Mouse (Mus musculus): Measurements from ENCODE around the gene Mov10.

Gene Mov10

DNA sequence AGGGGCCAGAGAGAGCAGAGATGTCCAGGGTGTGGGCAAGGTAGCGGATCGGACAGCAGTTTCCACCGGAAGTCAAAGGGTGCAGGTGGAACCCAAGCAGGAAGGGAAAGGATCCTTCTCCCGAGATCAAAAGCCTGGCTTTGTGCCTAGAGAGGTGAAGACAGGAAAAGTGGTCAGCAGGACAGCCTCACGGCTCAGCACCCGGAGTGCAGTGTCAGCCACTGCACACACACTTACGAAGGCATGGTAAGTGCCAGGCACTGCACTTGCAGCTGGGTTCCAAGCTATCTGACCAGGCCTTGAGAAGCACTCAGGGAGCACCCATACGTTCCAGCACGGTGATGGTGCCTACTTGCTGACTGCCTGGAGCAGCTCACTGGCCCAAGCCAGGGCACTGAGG, 12.8 kb downstream of the Mov10 start:
- DNase-seq (ENCODE audit: low spot score), result no peak

DNA sequence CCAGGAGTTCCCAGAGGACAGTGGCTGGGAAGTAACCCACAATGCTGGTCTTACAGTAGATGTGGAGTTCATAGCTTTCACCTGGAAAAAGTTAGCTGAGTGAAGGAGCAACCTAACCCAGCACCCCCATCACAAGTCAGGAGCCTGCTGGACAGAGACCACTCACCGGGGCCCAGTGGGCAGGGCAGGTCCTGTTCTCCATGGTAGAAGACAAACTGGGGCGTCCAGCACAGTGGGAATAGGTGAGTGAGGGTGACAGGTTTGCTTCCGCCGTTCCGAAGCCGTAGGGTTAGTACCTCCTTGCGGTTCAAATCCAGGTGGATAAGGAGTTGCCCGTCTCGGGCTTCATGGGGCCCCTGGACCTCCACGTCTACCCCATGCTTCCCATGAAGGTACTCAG, 14.1 kb downstream of the Mov10 start:
- no peak for DNase-seq (ENCODE audit: low spot score)

DNA sequence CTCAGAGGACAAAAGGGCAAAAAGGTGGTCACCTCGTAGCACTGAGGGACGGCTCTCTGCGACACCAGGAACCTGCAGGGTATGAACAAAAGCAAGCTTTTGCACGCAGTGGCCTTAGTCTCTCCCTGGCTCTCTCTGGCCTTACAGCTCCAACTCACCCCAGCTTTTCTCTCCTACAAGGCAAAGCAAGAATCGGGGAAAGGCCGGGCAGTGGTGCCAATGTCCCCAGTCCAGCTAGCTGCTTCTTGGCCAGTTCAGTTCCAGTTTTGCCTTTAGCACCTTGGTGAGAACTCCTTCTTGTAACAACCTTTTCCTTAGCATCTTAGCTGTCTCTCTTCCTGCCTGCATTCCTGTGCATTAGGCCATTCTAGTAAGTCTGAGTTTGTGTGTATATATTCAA, 16.9 kb downstream of the Mov10 start:
- no peak for DNase-seq (ENCODE audit: low spot score)

DNA sequence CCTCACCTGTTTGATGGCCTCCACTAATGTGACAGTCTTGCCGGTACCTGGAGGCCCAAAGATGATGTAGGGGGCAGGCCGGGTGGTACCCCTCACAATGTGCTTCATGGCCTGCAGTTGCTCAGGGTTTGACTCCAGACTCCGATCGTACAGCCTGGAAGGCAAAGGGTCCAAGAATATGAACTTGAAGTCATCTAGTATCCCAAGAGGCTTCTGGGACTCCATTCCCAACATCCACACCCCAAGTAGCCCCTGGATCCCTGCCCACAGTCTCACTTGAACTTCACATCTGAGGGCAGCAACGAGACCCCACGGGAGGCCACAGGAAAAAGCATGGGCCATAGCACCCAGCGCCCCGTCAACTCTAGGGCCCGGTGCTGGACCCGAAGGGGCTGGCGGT, 17.7 kb downstream of the Mov10 start:
- no peak for DNase-seq (ENCODE audit: low spot score)

DNA sequence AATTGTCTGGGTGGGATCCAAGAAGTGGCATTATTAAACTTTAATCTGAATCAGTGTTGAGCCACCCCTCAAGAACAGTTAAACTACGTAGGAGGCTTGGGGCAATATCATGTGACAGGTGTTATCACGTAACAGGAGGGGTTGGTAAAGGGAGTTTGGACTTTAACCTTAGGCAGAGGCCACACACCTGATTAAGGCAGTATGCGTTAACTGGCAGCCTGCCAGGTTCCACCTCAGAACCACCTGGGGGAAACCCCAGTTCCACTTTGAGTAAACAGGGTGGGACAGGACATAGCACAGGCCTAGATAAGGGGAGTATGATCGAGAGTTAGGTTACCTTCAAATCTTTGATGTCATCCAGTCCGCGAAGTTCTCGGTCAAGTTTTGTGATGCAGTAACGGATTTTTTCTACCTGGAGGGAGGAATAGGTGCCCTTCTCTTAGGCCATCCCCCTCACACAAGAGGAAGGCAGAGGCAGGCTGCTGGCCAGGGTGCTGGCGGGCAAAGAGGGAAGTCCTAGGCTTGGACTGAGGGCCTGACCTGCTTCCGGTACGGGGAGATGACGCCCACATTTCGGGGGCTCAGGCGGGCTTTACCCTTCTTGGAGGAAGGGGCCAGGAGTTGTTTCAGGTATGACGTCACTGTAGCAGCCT, 21.8 kb downstream of the Mov10 start:
- DNase-seq (ENCODE audit: low spot score), result no peak

DNA sequence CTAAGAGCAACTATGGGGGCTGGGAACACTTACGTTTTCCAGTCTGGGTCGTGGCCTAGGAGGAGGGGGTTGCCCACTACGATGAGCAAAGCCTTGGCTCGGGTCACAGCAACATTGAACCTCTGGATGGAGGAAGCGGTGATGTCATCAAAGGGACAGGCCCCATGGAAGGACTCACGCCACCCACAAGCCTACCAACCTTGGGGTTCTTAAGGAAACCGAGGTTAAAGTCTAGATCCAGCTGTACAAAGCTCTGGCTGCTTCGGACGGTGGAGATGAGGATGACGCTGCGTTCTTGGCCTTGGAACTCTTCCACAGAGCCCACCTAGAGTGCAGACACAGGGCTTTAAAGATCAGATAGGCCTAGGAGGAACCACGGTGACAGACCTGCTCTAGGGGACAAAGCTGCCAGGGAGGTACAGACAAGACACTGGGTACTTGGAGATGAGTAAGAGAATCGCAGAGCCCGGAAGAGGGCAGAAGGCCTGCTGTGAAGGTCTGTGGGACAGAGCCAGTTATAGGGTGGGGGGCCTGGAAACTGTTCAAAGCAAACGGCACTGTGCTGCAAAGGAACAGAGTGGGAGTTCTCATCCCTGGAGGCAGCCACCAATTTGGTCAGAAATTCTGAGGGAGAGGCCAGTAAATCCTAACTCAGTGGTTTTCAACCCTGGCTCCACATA, 22.6 kb downstream of the Mov10 start:
- no peak for DNase-seq (ENCODE audit: low spot score)

DNA sequence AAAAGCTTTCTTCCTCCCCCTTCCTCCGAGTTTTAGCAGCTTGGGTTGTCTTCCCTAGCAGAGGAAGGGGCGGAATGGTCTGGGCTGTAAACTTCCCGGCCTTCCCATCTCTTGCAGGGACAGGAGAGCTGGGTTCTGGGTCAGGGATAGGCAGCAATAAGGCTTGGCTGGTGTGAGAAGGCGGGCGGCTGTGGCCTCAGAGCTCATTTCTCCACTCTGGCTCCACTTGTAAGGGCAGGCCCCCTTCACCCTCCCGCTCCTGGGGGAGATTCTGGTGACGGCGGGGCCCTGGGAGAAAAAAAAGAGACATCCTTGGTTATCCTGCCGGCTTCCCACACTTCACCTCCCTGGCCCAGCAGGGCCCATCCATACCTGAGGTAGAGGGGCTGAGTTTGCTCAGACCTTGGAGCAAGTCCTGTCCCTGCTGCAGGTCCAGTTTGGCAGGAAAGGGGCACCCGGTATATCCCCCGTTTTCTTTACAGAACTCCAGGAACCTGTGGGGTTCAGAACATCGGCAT, 23.4 kb downstream of the Mov10 start:
- no peak for DNase-seq (ENCODE audit: low spot score)

DNA sequence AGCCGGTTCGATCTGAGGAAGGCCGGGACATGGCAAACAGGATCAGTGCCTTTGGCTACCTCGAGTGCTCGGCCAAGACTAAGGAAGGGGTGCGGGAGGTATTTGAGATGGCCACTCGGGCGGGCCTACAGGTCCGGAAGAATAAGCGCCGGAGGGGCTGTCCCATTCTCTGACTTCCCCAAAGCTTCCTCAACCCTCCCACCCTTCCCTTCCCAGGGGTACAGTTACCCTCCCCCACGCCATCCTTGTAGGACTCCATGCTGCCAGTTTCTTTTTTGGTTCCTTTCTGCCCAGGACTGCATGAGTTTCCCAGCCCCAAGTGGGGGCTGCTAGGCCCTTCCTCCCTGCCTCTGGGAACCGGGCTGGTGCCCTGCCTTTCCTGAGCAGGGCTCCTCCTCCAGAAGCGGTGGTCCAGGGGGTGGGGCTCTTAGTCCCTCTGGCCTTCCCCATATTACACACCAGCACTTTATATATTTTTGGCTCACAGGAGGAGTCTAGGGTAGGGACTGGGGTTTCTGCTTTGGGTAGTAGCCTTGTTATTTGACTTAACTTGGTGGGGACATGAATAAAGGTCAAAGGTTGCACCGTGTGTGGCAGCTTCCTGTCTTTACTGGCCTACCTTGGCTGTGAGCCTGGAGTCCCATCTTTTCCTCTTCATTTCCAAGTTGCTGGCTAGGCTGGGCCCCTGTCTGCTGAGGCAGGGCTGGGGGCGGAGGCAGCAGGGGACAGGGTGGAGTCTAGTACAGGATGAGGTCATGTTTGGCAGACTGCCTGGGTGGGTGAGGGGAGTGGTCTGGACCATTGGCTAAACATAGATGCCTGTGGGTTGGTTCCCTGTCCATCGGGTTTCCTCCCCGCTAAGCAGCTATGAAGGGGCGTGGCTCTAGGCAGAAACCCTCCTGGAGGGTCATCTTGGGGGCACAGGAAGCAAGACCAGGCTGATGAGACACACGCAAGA, 24.2 kb downstream of the Mov10 start:
- peak; percentile 93 for DNase-seq (ENCODE audit: low spot score)

DNA sequence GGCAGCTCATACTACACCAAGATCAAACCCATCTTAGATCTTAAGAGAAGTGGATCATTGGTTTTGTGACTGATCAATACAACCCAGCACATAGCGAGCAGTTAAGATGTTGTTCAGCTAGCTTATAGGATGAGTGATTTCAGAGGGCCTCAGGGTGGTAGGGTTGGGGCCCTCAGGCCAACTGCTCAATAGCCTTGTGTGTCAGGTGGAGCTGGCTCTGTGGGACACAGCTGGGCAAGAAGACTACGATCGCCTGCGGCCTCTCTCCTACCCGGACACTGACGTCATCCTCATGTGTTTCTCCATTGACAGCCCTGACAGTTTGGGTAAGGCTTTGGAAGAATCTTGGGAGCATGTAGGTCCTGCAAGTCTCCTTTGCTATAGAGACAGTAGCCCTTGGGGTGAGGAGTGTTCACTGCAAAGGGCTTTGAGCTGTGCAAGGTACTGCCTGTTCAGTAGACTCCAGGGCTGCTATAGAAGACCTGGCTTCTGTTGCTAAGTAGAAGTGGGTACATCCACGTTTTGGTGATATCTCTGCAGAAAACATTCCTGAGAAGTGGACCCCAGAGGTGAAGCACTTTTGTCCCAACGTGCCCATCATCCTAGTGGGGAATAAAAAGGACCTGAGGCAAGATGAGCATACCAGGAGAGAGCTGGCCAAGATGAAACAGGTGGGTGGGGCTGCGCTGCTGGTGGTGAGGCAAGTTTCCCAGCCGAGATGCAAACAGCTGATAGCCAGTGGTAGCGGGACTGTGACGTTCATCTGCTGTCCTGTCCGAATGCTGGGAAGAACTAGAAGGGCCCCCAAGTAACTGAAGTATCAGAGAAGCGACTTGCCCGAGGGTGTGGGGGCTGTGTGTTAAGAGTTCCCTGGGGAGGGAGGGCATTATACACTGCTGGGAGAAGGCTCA, 25.7 kb downstream of the Mov10 start:
- DNase-seq (ENCODE audit: low spot score), result no peak

DNA sequence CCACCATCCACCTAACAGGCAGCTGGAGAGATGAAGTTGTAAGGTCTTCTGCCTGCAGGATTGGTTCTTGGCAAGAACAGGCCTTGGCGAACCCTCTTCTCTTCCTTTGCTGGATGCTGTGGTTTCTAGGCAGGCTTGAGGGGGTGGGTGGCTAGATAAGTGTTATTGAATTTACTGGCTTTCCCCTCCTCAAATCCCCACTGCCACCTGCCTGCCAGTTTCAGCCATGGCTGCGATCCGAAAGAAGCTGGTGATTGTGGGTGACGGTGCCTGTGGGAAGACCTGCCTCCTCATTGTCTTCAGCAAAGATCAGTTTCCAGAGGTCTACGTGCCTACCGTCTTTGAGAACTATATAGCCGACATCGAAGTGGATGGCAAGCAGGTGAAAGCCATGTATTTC, 26.7 kb downstream of the Mov10 start:
- DNase-seq (ENCODE audit: low spot score), result no peak

DNA sequence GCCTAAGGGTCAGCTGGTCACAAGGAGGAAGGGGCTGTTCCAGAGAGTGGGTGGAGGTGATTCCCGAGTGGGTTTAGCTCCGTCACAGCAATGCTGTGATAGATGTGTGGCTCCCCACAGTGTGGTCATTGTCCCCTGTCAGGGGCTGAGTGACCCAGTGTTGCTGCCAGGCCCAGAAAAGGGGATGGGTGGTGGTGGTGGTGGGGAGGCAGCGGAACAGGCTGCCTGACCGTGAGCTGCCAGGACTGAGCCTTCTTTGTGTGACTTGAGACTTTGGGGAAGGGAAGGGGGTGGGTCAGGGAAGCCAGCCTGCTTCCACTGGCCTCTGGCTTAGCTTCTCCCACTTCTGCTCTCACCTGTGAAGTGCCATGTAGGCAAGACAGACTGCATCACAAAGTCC, 27.3 kb downstream of the Mov10 start:
- no peak for DNase-seq (ENCODE audit: low spot score)

DNA sequence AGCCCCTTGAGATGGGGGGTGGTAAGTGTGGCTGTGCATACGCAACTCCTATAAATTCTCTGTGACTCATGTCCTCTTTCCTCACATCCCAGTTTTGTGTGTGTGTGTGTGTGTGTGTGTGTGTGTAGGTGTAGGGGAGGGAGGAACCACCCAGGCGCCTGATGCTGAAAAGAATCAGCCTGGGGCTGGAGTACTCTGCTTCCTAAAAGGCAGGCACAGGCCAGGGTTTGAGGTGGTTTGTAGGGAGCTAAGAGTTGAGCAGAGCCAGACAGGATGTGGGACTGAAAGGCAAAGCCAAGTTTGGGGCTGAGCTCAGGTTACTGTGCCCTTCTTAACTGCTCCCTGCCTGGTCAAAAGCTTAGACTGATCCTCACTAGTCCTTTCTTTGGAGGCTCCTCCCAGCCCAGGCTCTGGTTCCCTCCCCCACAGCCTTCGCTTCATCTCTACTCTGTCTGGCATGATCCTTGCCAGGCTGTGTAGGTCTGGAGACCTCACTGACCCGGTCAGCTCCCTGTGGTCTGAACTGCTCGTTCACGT, 27.9 kb downstream of the Mov10 start:
- peak; percentile 82 for DNase-seq (ENCODE audit: low spot score)

DNA sequence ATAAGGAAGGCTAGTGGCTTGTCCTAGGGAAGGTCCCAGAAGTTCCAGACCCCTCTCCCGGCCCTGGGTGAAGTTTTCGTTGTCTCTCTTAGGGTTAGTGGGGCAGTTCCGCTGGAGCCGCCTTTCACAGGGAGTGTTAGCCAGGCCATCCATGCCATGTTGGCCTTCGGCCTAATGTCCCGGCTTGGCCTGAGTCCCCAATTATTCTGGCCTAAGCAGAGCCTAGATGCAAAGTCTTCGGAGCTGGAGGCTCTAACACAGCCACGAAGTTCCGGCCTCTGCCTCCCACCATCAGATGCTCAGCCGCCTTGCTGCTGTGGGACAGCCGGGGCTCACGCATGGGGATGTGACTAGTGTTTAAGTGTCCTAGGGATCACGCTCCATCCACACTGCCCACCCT, 28.5 kb downstream of the Mov10 start:
- peak; percentile 29 for DNase-seq (ENCODE audit: low spot score)

DNA sequence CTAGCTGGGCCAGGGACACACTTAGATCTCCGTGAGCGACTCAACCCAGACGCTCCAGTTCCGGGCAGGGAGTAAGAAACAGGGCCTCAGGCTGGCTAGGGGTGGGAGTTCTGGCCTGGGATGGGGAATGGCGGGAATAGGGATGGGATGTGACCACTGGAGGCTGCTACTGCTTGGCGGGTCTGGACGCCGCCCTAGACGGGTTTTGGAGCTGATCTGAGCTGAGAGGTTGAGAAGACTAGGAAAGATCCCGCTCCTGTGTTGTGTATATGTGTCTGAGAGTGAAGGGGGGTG, 29.1 kb downstream of the Mov10 start:
- peak; percentile 66 for DNase-seq (ENCODE audit: low spot score)

DNA sequence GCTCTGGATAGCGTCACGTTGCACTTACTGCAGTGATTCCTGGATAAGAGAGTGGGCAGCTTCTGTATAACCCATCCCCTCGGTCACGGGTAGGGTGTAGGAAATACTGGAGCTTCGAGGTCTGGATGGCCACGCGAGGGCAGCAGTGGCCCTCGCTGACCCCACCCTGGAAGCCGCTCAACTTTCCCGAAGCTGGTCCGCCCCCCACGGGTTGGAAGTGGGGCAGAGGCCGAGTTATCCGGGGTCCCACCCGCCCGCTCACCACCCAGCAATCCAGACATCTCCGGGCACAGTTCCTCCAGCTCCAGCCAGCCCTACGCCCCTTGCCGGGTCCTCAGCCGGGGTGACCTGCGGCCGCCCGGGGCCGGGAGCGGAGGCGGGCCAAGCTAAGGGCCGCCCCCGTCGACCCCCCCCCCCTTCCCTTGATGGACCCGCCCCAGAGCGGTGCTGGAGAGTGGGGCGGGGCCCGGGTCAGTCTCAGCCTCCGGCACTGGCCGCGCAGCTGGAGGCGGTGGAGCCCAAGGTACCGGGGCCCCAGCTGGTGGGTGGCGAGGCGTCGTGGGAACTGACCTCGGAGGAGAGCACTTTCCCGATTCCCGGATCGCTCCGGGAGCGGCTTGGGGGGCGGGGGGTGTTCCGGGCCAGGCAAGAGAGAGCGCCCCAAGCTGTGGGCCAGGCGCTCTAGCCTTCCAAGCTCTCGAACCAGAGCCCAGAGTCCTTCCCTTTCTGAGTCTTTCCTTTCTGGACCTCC, 29.6 kb downstream of the Mov10 start:
- DNase-seq (ENCODE audit: low spot score), result peak; percentile 88

DNA sequence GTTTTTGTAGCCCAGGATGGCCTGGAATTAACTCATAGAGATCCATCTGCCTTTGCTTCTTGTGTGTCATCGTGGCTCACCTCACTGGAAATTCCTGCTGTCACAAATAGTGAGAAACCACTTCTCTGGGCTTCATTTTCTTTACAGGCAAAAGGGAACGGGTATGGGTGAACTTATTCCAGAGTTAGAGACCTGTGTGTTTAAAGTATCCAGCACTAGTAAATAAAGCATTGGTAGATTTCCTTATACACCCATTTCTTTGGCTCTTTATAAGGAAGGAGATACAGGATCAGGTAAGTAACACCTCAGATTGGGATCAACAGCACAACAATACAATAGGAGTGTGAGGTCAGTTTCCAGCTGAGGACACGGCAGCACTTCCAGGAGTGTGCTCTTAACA, 30.3 kb downstream of the Mov10 start, which contains the start of gene Rhoc:
TSS of gene Rhoc (plus strand) at position 301 of the 400 bp plus-strand sequence.
- no peak for DNase-seq (ENCODE audit: low spot score)

DNA sequence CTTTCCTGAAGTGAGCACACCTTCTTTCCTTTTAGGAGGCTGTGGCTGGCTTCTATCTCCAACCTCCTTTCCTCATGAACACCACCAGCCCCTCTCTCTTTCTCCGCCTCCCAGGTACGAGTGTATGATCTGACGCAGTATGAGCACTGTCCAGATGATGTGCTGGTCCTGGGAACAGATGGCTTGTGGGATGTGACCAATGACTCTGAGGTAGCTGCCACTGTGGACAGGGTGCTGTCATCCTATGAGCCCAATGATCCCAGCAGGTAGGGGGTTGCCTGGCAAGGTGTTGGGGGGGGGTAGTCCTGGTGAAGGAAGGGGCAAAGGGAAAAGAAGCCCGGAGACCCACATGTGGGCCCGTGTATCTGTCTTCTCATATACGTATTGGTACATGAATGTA, 33.1 kb downstream of the Mov10 start:
- no peak for DNase-seq (ENCODE audit: low spot score)

DNA sequence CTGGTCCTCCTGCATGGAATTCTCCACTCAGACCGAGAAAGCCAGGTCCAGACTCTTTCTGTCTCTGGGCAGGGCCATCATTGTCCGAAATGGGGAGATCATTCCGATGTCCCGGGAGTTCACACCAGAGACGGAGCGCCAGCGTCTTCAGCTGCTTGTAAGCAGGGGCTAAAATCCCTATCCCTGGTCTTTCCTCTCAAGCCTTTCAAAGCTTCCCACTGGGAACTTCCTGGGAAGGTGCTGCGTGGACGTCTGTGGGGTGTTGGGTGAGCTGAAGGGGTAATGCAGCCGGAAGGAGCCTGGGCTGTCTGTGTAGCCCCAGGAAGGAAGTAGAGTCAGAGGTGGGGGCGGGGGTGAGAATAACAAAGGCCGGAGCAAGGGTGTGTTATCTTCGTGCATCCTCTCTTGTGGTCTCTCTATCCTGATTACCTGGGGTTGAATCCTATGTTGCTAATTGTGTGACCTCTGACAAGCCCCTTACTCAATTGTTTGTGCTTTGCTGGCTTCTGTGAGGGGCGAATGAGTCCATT, 34.3 kb downstream of the Mov10 start:
- no peak for DNase-seq (ENCODE audit: low spot score)

DNA sequence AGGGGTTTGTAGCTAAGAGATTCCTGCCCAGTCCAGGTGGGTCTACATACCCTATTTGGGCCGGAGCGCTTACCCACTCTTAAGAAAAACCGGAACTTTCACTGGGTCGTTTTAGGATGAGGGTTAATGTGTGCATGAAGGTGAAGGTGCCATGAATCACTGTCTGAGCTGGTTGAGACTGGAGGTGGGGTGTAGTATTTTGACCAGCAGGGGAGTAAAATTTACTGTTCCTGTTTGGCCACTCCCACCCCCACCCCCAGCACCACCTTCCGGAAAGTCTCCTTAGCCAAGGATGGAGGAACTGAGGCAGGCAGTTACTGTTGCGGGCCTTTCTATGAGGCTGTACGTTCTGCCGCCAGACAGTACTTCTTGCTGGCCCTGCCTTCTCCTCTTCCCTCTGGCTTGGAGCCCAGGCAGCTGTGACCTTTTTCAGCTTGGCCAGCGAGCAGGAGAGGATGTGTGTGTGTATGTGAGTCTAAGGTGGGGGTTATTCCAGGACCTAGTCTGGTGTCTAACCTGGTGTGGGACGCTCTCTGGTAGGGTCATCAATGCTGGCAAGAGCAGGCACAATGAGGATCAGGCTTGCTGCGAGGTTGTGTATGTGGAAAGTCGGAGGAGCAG, 36.2 kb downstream of the Mov10 start:
- no peak for DNase-seq (ENCODE audit: low spot score)

DNA sequence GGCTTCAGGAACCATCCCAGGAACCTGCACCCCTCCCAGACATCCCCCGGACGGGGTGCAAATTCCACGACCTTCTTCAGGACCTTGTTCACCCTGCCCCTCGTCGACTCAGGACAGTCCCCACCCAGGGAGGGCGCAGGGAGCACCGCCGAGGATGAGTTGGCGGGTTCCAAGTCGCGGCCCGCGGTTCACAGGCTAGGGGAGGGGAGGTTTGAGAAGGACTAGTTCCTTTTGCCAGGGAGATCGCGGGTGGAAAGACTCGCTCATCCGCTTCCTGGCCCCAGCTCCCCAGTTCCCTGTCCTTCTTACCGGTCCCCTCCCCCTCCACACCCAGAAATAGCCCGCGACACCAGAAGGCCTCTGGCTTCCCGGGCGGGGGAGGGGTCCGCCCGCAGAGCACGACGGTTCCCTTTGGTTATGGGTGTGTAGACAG, 36.9 kb downstream of the Mov10 start, which contains the start of gene Fam19a3:
TSS of gene Fam19a3 (minus strand) at position 370 of the 433 bp plus-strand sequence.
- DNase-seq (ENCODE audit: low spot score), result peak; percentile 19

All from embryo, embryonic 10.5 days (tissue).